Mouse (Mus musculus) E14TG2a.4 (cell line): ENCODE measurements around the gene Atp10b.

ENCODE experiments used
- CTCF ChIP-seq: conservative IDR thresholded peaks from 2 replicates; pipeline ENCODE4 v1.5.1; 2014; ENCODE audit warnings: low read length
- NANOG ChIP-seq: IDR thresholded peaks from 2 replicates; pipeline ENCODE4 v1.6.1; 2014; ENCODE audit warnings: borderline replicate concordance, low read length, mixed read lengths

- TF ChIP-seq CTCF (no peak), NANOG (no peak)
Measured at GRCm38 (mm10) chr11:43189817-43190593, 40.3 kb downstream of the Atp10b start.
